Mouse (Mus musculus) CH12.LX (cell line): ENCODE measurements around the gene Foxred2. TPM values are rescaled to one million over a fixed set of nuclear protein-coding genes. Genes with fewer than 3 reads are reported as not detected.

Experiments
- DNase-seq: peaks from one replicate; pipeline ENCODE4 v3.0.0-alpha.2; 2013; ENCODE audit errors: extremely low read depth
- H3K27ac ChIP-seq: 2 replicates; pipeline ENCODE4 v1.5.1; 2012; ENCODE audit warnings: low read depth, mild to moderate bottlenecking, control low read depth, moderate library complexity; ENCODE audit not compliant: insufficient read depth
- H3K27me3 ChIP-seq: replicated peaks from 2 replicates; pipeline ENCODE3; 2012; ENCODE audit warnings: inconsistent platforms
- H3K36me3 ChIP-seq, 2 experiments: replicated peaks in 1 of 2; 2 replicates each; pipeline versions ENCODE3 to v1.6.1; 2012; ENCODE audit warnings: inconsistent platforms in 1 of 2, low read length in 1 of 2, mild to moderate bottlenecking in 1 of 2, mixed read lengths in 1 of 2, moderate library complexity in 1 of 2; ENCODE audit not compliant: control insufficient read depth in 1 of 2, insufficient read depth in 1 of 2
- H3K4me1 ChIP-seq, 2 experiments: 2 replicates each; pipeline ENCODE4 v1.6.1; 2012; ENCODE audit warnings: inconsistent platforms in 1 of 2, moderate library complexity in 1 of 2; ENCODE audit not compliant: insufficient read depth in 2 of 2, control insufficient read depth in 1 of 2
- H3K4me2 ChIP-seq: 2 replicates; pipeline ENCODE4 v1.6.1; 2012; ENCODE audit warnings: low read depth, mild to moderate bottlenecking, control low read depth; ENCODE audit not compliant: poor library complexity, insufficient read depth, severe bottlenecking
- H3K4me3 ChIP-seq, 3 experiments: fragments of 150-350 bp in 1 of 3; sonication (generic) in 1 of 3; replicated peaks in 1 of 3; 2 replicates each; pipeline versions ENCODE3 to v1.5.1; 2011 to 2012; ENCODE audit warnings: low read depth in 2 of 3, low read length in 2 of 3, mild to moderate bottlenecking in 2 of 3, moderate library complexity in 2 of 3, control low read depth in 1 of 3, improper control_type of control experiment in 1 of 3, inconsistent platforms in 1 of 3, mixed read lengths in 1 of 3; ENCODE audit not compliant: poor library complexity in 1 of 3
- H3K79me2 ChIP-seq: replicated peaks from 2 replicates; pipeline ENCODE4 v1.6.1; 2012; ENCODE audit warnings: mild to moderate bottlenecking, moderate library complexity; ENCODE audit not compliant: control insufficient read depth, poor library complexity, insufficient read depth, severe bottlenecking; ENCODE audit errors: extremely low read depth
- H3K9ac ChIP-seq: 2 replicates; pipeline ENCODE4 v1.6.1; 2012; ENCODE audit warnings: low read depth, mild to moderate bottlenecking, control low read depth, moderate library complexity; ENCODE audit not compliant: insufficient read depth
- H3K9me3 ChIP-seq: replicated peaks from 2 replicates; pipeline ENCODE3; 2012; ENCODE audit warnings: low read length, inconsistent platforms, mixed read lengths
- CTCF ChIP-seq, 2 experiments: IDR thresholded peaks in 1 of 2; conservative IDR thresholded peaks in 1 of 2; 2 replicates each; pipeline ENCODE4 v1.5.1; 2011 to 2012; ENCODE audit warnings: low read depth in 2 of 2, low read length in 2 of 2, improper control_type of control experiment in 1 of 2, inconsistent platforms in 1 of 2, mild to moderate bottlenecking in 1 of 2, moderate library complexity in 1 of 2
- ELF1 ChIP-seq: IDR thresholded peaks from 2 replicates; pipeline ENCODE4 v1.6.1; 2014; ENCODE audit warnings: low read depth, mild to moderate bottlenecking, inconsistent platforms, low read length, improper control_type of control experiment
- EP300 ChIP-seq: IDR thresholded peaks from 2 replicates; pipeline ENCODE4 v1.6.1; 2011; ENCODE audit warnings: low read length, improper control_type of control experiment
- HCFC1 ChIP-seq: IDR thresholded peaks from 2 replicates; pipeline ENCODE4 v1.6.1; 2012; ENCODE audit warnings: low read depth, mild to moderate bottlenecking, inconsistent platforms, low read length, improper control_type of control experiment
- KAT2A ChIP-seq: IDR thresholded peaks from 2 replicates; pipeline ENCODE4 v1.6.1; 2012; ENCODE audit warnings: low read length, improper control_type of control experiment, inconsistent platforms; ENCODE audit not compliant: insufficient replicate concordance
- MAX ChIP-seq: IDR thresholded peaks from 2 replicates; pipeline ENCODE4 v1.6.1; 2011; ENCODE audit warnings: low read length, improper control_type of control experiment
- MEF2A ChIP-seq: IDR thresholded peaks from 2 replicates; pipeline ENCODE4 v1.6.1; 2014; ENCODE audit warnings: low read depth, mild to moderate bottlenecking, inconsistent platforms, low read length, improper control_type of control experiment, borderline replicate concordance
- MYC ChIP-seq: IDR thresholded peaks from 2 replicates; pipeline ENCODE4 v1.6.1; 2011; ENCODE audit warnings: low read depth, mild to moderate bottlenecking, improper control_type of control experiment, low read length
- NELFE ChIP-seq: IDR thresholded peaks from 2 replicates; pipeline ENCODE4 v1.6.1; 2011; ENCODE audit warnings: low read depth, low read length, improper control_type of control experiment
- NRF1 ChIP-seq: IDR thresholded peaks from 2 replicates; pipeline ENCODE4 v1.6.1; 2014; ENCODE audit warnings: low read depth, mild to moderate bottlenecking, inconsistent platforms, low read length, improper control_type of control experiment, moderate library complexity
- PAX5 ChIP-seq: IDR thresholded peaks from 2 replicates; pipeline ENCODE4 v1.6.1; 2012; ENCODE audit warnings: low read length, inconsistent platforms, mixed read lengths
- POLR2A ChIP-seq: IDR thresholded peaks from 2 replicates; pipeline ENCODE4 v1.6.1; 2011; ENCODE audit warnings: low read depth, mild to moderate bottlenecking, improper control_type of control experiment, low read length
- POLR2AphosphoS2 ChIP-seq: IDR thresholded peaks from 2 replicates; pipeline ENCODE4 v1.6.1; 2011; ENCODE audit warnings: low read depth, low read length, improper control_type of control experiment
- RAD21 ChIP-seq: IDR thresholded peaks from 2 replicates; pipeline ENCODE4 v1.6.1; 2011; ENCODE audit warnings: low read depth, mild to moderate bottlenecking, low read length, improper control_type of control experiment, moderate library complexity
- SMC3 ChIP-seq: IDR thresholded peaks from 2 replicates; pipeline ENCODE4 v1.6.1; 2011; ENCODE audit warnings: low read depth, low read length, improper control_type of control experiment
- TBP ChIP-seq: conservative IDR thresholded peaks from 2 replicates; pipeline ENCODE4 v1.6.1; 2011; ENCODE audit warnings: low read depth, low read length, improper control_type of control experiment
- ZC3H11A ChIP-seq: IDR thresholded peaks from 2 replicates; pipeline ENCODE4 v1.6.1; 2012; ENCODE audit warnings: low read depth, mild to moderate bottlenecking, inconsistent platforms, low read length, improper control_type of control experiment
- dilution Hi-C: fragments of 300-500 bp; cut with MboI; formaldehyde crosslinking; loops from 2 replicates; pipeline ENCODE4 v1.14.3; 2020; ENCODE audit warnings: low sequenced_read_pairs; ENCODE audit not compliant: extremely low pct_unique_long_range_greater_than_20kb, extremely low pct_ligation_motif_present
- in situ Hi-C: fragments of 300-500 bp; cut with MboI; formaldehyde crosslinking; loops from 3 replicates; pipeline ENCODE4 v1.14.3; 2019; ENCODE audit warnings: low sequenced_read_pairs, low pct_ligation_motif_present, low pct_unique_long_range_greater_than_20kb, mixed read lengths
- polyA plus RNA-seq: library from polyadenylated mRNA; unstranded; fragments of >175 nt; gene quantifications from 2 replicates; pipeline ENCODE4 v1.2.1, GENCODE M21; 2012; ENCODE audit warnings: low read depth; ENCODE audit not compliant: insufficient read length
- total RNA-seq, 2 experiments: library from RNA; depleted of rRNA; stranded (reverse); fragments of 300-350 nt in 1 of 2; fragments of >200 nt in 1 of 2; gene quantifications; 2 replicates each; pipeline ENCODE4 v1.2.3; 2012 to 2014

Gene Foxred2
- total and polyA plus RNA-seq, 3 experiments: 0.17 to 0.43 (median 0.39) TPM

- no peak overlapping the region for H3K27ac ChIP-seq
- H3K36me3 ChIP-seq: no peaks in the 10 kb centered on the region
- no peaks in the 10 kb centered on the region for H3K79me2 ChIP-seq
- in situ Hi-C loops (no loop called here), dilution Hi-C loops (no loop called here)
- no peak overlapping the region for H3K4me3 ChIP-seq
- H3K9me3 ChIP-seq: no peaks in the 10 kb centered on the region
- no peak for DNase-seq
- H3K27me3 ChIP-seq: no peaks in the 10 kb centered on the region
- peaks cover 6 to 17% of the 10 kb centered on the region in 2 experiments; a peak in 2 of 4 replicates for H3K4me1 ChIP-seq
- TF ChIP-seq POLR2A: no peak
- TF ChIP-seq HCFC1: no peak
- no peak for TF ChIP-seq MAX
- no peak overlapping the region for H3K4me2 ChIP-seq
- no peak overlapping the region for H3K9ac ChIP-seq
Measured at GRCm38 (mm10) chr15:77903176-77903575, 53.3 kb downstream of the Foxred2 start.

GRCm38 (mm10) chr15:77894926-77895325 is 61.6 kb downstream of the Foxred2 start:
- TF ChIP-seq ZC3H11A: no peak
- TF ChIP-seq POLR2A: no peak
- TF ChIP-seq CTCF (conservative IDR thresholded peaks at IDR 0.05 in 1 of 2, IDR thresholded peaks at IDR 0.05 in 1 of 2; ENCODE audit: low read depth in 2 of 2, low read length in 2 of 2): no peak
- no peak for TF ChIP-seq ELF1
- TF ChIP-seq PAX5: no peak
- TF ChIP-seq SMC3: no peak
- no peak for TF ChIP-seq NELFE
- no peak for TF ChIP-seq KAT2A
- TF ChIP-seq MYC: no peak
- no peak for TF ChIP-seq NRF1
- TF ChIP-seq POLR2AphosphoS2: no peak
- no peak for TF ChIP-seq TBP
- TF ChIP-seq MAX: no peak
- TF ChIP-seq EP300: no peak
- no peak for TF ChIP-seq MEF2A
- TF ChIP-seq RAD21: no peak
- TF ChIP-seq, all 38 proteins: peak for 0
- H3K9ac ChIP-seq: no peak overlapping the region
- no peaks in the 10 kb centered on the region for H3K9me3 ChIP-seq
- no peaks in the 10 kb centered on the region for H3K79me2 ChIP-seq
- H3K36me3 ChIP-seq: no peaks in the 10 kb centered on the region
- dilution Hi-C loops (no loop called here), in situ Hi-C loops (no loop called here)
- H3K27me3 ChIP-seq: no peaks in the 10 kb centered on the region
- H3K4me2 ChIP-seq: no peak overlapping the region
- DNase-seq: no peak
- no peak overlapping the region for H3K27ac ChIP-seq
- peaks cover 4 to 21% of the 10 kb centered on the region in 2 experiments; a peak in 3 of 4 replicates for H3K4me1 ChIP-seq
- no peak overlapping the region for H3K4me3 ChIP-seq
